Mouse (Mus musculus) spleen, embryonic (tissue): ENCODE measurements around the gene Rtn4rl2.
"Not testable (repeated sequence)": the region's sequence is repeated elsewhere in the genome, so short reads cannot be mapped to it uniquely, and the experiment has no call there.

Experiments
- CTCF ChIA-PET: fragments of 350-600 bp; sonication (Branson Sonifier 250); formaldehyde crosslinking; loops from one replicate; lab custom pipeline; 2022; lab: Charles Lee

Rtn4rl2 gene

GRCm38 (mm10) chr2:84886234-84886731 is at the start of gene Rtn4rl2:
Rtn4rl2 (minus strand) TSS chr2:84886710.
- CTCF ChIA-PET: interaction anchor here (0.7 kb wide), 1 partner anchor 57 kb away, joined by 3 read pairs; no protein-coding TSS in a partner anchor

- CTCF ChIA-PET: no interaction called here
Measured at GRCm38 (mm10) chr2:84935065-84935464, 48.6 kb upstream of the Rtn4rl2 start.

GRCm38 (mm10) chr2:84934649-84935007 is 48.1 kb upstream of the Rtn4rl2 start:
- CTCF ChIA-PET: no interaction called here

DNA sequence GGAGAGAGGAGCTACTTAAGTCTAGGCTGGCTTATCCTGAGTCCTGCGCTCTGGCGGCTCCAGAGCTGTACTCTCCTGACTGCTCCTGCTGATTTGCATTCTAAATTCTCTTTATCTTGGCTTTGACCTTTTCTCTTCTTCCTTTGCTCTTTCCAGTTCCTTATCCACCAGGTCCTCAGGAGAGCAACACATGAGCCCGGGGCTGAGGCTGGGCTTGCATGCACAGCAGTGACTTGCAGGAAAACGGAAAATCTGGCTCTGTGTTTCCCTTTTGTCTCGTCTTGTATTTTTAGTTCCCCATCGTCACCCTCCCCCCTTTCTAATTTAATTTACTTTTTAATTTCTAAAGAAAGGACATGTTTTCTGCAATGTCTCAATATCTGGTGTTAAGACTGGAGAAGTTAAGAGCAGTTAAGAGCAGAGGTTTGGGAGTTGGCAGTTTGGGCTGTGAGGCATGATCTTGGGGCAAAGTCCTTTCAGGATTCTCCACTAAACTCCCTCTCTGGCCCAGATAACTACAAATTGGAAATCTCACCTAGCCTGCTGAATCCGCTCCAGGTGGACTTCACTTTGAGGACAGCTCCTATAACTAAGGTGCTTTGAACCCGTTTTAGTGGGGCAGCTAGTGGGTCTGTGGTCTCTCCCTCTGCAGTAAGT is 47.6 kb upstream of the Rtn4rl2 start:
- CTCF ChIA-PET: no interaction called here

DNA sequence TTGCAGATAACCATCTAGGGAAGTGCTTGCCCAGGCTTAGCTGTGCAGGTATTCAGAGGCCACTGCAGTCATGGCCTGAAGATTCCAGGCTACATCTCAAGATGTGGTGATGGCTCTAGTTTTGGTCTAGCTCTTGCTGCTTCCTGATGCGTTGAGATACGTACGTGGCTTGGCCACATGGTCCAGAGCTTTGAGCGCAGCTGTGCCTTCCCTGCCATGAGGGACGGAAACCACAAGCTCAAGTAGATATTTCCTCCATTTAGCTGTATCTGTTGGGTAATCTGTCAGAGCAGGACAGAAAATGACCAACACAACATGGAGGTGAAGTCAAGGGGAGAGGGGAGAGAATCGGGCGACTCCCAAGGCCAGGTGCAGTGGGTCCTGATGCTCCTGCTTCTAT is 43.7 kb upstream of the Rtn4rl2 start:
- CTCF ChIA-PET: interaction anchor here (0.6 kb wide), 1 partner anchor 10 kb away, joined by 3 read pairs; no protein-coding TSS in a partner anchor

DNA sequence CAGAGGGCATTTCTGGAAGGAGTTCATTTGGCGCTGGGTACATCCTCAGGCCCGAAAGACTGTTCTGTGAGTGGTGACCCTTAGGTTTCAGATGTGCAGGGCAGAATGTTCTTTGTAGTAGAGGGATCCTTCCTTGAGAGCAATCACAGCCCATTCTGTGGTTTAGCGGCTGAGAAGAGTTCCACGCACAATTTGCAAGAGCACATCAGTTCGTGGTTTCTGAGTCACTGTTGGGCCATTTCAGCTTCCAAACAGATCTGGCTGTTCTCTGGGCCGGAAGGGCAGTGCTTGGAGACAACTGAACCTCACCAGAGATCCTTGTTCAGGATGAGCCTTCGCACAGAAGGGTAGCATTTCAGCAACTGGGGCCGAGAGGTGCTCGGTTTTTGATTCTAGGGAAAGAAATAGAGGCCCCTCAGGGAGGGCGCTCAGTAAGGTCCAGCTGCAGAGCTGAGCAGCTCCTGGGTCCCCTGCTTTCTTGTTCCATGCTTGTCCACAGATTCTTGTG is 33.1 kb upstream of the Rtn4rl2 start:
- CTCF ChIA-PET: interaction anchor here (0.7 kb wide), 1 partner anchor 10 kb away, joined by 3 read pairs; no protein-coding TSS in a partner anchor

- CTCF ChIA-PET: interaction anchor here (0.6 kb wide), 1 partner anchor 60 kb away, joined by 13 read pairs; no protein-coding TSS in a partner anchor
Measured at GRCm38 (mm10) chr2:84918188-84918587, 31.7 kb upstream of the Rtn4rl2 start.

DNA sequence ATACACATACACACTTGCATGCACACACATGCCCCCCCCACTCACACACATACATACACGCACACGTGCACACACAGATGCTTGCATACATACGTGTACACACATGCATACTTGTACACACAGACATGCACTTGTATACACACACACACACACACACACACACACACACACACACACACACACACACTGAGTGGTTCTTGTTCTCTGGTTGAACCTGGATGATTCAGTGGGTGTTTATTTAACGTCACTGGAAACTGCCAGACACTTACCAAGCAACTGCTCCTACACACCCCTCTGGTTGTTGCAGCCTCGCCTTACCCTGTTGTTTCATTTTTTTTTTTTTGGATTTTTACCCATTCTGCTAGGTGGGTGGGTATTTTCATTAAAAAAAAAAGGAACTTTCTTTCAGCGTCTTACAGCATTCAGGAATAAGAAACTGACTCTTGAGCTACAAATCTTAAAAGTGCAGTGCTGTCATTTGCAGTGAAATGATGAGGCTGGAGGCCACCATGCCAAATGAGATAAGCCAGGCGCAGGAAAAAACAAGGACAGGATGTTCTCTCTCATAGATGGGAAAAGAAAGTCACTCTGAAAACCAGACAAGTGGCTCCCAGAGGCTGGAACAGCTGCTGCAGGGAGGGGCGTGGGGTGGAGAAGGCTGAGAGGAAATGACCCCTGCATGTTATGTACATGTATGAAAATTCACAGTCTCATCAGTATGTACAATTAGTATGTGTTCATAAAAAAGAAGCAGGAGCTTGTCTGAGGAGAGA is 30.2 kb upstream of the Rtn4rl2 start:
- CTCF ChIA-PET: interaction anchor here (0.7 kb wide), 1 partner anchor 301 kb away, joined by 16 read pairs; no protein-coding TSS in a partner anchor

- CTCF ChIA-PET: interaction anchor here (0.7 kb wide), 1 partner anchor 32 kb away, joined by 5 read pairs; no protein-coding TSS in a partner anchor
Measured at GRCm38 (mm10) chr2:84915330-84915729, 28.8 kb upstream of the Rtn4rl2 start.

- CTCF ChIA-PET: no interaction called here
Measured at GRCm38 (mm10) chr2:84913881-84914280, 27.4 kb upstream of the Rtn4rl2 start.

DNA sequence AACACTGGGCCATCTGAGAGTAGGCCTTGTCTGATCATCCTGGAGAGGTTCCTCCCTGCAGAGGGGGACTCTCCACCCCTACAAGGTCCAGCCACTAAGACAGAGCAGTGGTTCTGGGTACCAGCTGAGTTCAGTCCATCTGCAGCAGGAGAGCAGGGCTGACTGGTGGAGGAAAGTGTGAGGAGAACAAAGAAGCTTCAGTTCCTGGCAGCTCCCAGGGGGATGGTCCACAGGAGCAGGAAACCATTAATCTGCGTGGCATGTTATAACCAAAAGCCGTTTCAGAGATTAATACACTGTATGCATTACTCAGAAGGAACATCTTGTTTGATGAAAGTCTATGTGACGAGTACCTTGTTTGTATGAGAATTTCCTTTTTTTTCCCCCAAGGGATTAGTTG is 26.2 kb upstream of the Rtn4rl2 start:
- CTCF ChIA-PET: no interaction called here

- CTCF ChIA-PET: not testable (repeated sequence)
Measured at GRCm38 (mm10) chr2:84896686-84897085, 10.2 kb upstream of the Rtn4rl2 start.

- CTCF ChIA-PET: no interaction called here
Measured at GRCm38 (mm10) chr2:84895495-84896198, 9.1 kb upstream of the Rtn4rl2 start.

GRCm38 (mm10) chr2:84893359-84893758 is 6.8 kb upstream of the Rtn4rl2 start:
- CTCF ChIA-PET: no interaction called here

GRCm38 (mm10) chr2:84890045-84890340 is 3.5 kb upstream of the Rtn4rl2 start:
- CTCF ChIA-PET: interaction anchor here (0.7 kb wide), 2 partner anchors 35 to 92 kb away, joined by 4 to 11 read pairs; partner anchors contain the start of gene Ube2l6

- CTCF ChIA-PET: interaction anchor here (0.5 to 1.2 kb wide), 8 partner anchors 20 to 194 kb away, joined by 4 to 12 read pairs (median 5); partner anchors contain the start of gene Ube2l6
Measured at GRCm38 (mm10) chr2:84889316-84890044, 3.0 kb upstream of the Rtn4rl2 start.

GRCm38 (mm10) chr2:84888657-84889315 is 2.3 kb upstream of the Rtn4rl2 start:
- CTCF ChIA-PET: interaction anchor here (0.5 to 1.2 kb wide), 8 partner anchors 20 to 193 kb away, joined by 4 to 12 read pairs (median 5); no protein-coding TSS in a partner anchor

GRCm38 (mm10) chr2:84887411-84888271 is 1.1 kb upstream of the Rtn4rl2 start:
- CTCF ChIA-PET: interaction anchor here (0.6 kb wide), 1 partner anchor 352 kb away, joined by 10 read pairs; no protein-coding TSS in a partner anchor

DNA sequence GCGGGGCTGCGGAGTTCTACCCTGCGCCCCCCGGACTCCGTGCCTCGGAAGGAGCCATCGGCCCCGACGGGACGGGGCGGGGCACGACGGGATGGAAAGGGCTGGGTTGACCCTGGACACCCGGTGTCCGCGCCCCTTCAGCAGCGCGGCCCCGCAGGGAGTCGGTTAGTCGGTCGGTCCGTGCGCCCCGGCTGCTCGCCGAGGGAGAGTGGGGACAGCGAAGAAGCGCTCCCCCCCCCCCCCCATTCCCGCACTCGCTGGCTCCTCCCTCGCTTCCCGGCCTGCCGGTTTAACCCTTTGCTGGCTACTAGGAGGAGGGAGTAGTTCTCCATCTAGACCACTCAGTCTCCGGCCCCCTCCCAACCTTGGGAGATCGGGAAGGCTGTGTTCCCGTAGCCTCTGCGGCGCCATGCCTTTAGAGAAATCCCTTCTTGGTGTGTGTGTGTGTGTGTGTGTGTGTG is 341 bp upstream of the Rtn4rl2 start:
- CTCF ChIA-PET: no interaction called here
